Mouse (Mus musculus) MEL (cell line): ENCODE results near the gene Farsa. TPM values are rescaled to one million over a fixed set of nuclear protein-coding genes. Genes with fewer than 3 reads are reported as not detected.
A peak's percentile ranks its signal among the peaks of the same experiment; 100 is the strongest.

ENCODE experiments used
- DNase-seq: peaks from one replicate; pipeline ENCODE4 v3.0.0; 2011; ENCODE audit warnings: low read depth, low spot score
- H3K27ac ChIP-seq: 2 replicates; pipeline ENCODE4 v1.5.1; 2012; ENCODE audit warnings: low read depth, mild to moderate bottlenecking, control low read depth, low read length, moderate library complexity; ENCODE audit not compliant: control insufficient read depth
- H3K27me3 ChIP-seq, 2 experiments: fragments of 150-350 bp in 1 of 2; sonication (generic) in 1 of 2; 2 replicates each; pipeline ENCODE4 v1.6.1; 2012; ENCODE audit warnings: low read length in 2 of 2, mild to moderate bottlenecking in 2 of 2, improper control_type of control experiment in 1 of 2, moderate library complexity in 1 of 2; ENCODE audit not compliant: insufficient read depth in 2 of 2, control insufficient read depth in 1 of 2
- H3K36me3 ChIP-seq, 2 experiments: 2 replicates each; pipeline ENCODE4 v1.6.1; 2012 to 2014; ENCODE audit warnings: low read length in 2 of 2, improper control_type of control experiment in 1 of 2, inconsistent platforms in 1 of 2, mild to moderate bottlenecking in 1 of 2; ENCODE audit not compliant: insufficient read depth in 2 of 2, control insufficient read depth in 1 of 2
- H3K4me1 ChIP-seq, 2 experiments: fragments of 150-350 bp in 1 of 2; sonication (generic) in 1 of 2; 2 replicates each; pipeline ENCODE4 v1.6.1; 2012; ENCODE audit warnings: low read length in 2 of 2, improper control_type of control experiment in 1 of 2, mild to moderate bottlenecking in 1 of 2; ENCODE audit not compliant: insufficient read depth in 2 of 2, control insufficient read depth in 1 of 2
- H3K4me3 ChIP-seq, 2 experiments: fragments of 150-350 bp in 1 of 2; sonication (generic) in 1 of 2; 2 replicates each; pipeline ENCODE4 v1.5.1; 2012; ENCODE audit warnings: low read depth in 2 of 2, low read length in 2 of 2, mild to moderate bottlenecking in 2 of 2, moderate library complexity in 2 of 2, control low read depth in 1 of 2, improper control_type of control experiment in 1 of 2; ENCODE audit not compliant: control insufficient read depth in 1 of 2, insufficient read depth in 1 of 2
- H3K79me2 ChIP-seq: 2 replicates; pipeline ENCODE4 v1.6.1; 2012; ENCODE audit warnings: mild to moderate bottlenecking, low read length, moderate library complexity; ENCODE audit not compliant: control insufficient read depth, poor library complexity, insufficient read depth
- H3K9ac ChIP-seq: 2 replicates; pipeline ENCODE4 v1.6.1; 2012; ENCODE audit warnings: low read depth, mild to moderate bottlenecking, control low read depth, low read length, moderate library complexity; ENCODE audit not compliant: control insufficient read depth, poor library complexity, severe bottlenecking
- H3K9me3 ChIP-seq: fragments of 150-350 bp; sonication (generic); replicated peaks from 2 replicates; pipeline ENCODE4 v1.6.1; 2012; ENCODE audit warnings: mild to moderate bottlenecking, low read length, improper control_type of control experiment, moderate library complexity; ENCODE audit not compliant: insufficient read depth
- BHLHE40 ChIP-seq: IDR thresholded peaks from 2 replicates; pipeline ENCODE4 v1.6.1; 2012; ENCODE audit warnings: low read depth, mild to moderate bottlenecking, inconsistent platforms, low read length, improper control_type of control experiment, borderline replicate concordance
- CHD1 ChIP-seq: IDR thresholded peaks from 2 replicates; pipeline ENCODE4 v1.6.1; 2012; ENCODE audit warnings: low read depth, mild to moderate bottlenecking, inconsistent platforms, low read length, improper control_type of control experiment
- CHD2 ChIP-seq: IDR thresholded peaks from 2 replicates; pipeline ENCODE4 v1.6.1; 2011; ENCODE audit warnings: low read length, improper control_type of control experiment
- CTCF ChIP-seq, 3 experiments: IDR thresholded peaks in 2 of 3; conservative IDR thresholded peaks in 1 of 3; 2 replicates each; pipeline ENCODE4 v1.5.1; 2011 to 2012; ENCODE audit warnings: low read length in 3 of 3, low read depth in 2 of 3, mild to moderate bottlenecking in 2 of 3, improper control_type of control experiment in 1 of 3, inconsistent platforms in 1 of 3, mixed read lengths in 1 of 3, moderate library complexity in 1 of 3; ENCODE audit not compliant: control insufficient read depth in 1 of 3, insufficient read depth in 1 of 3, poor library complexity in 1 of 3, severe bottlenecking in 1 of 3
- ELF1 ChIP-seq: IDR thresholded peaks from 2 replicates; pipeline ENCODE4 v1.6.1; 2014; ENCODE audit warnings: low read depth, mild to moderate bottlenecking, inconsistent platforms, low read length, improper control_type of control experiment, moderate library complexity
- EP300 ChIP-seq, 2 experiments: IDR thresholded peaks; 2 replicates each; pipeline ENCODE4 v1.6.1; 2011; ENCODE audit warnings: improper control_type of control experiment in 2 of 2, low read length in 2 of 2, low read depth in 1 of 2, mild to moderate bottlenecking in 1 of 2
- GABPA ChIP-seq: IDR thresholded peaks from 2 replicates; pipeline ENCODE4 v1.6.1; 2012; ENCODE audit warnings: low read depth, mild to moderate bottlenecking, inconsistent platforms, low read length, improper control_type of control experiment, moderate library complexity
- GATA1 ChIP-seq: IDR thresholded peaks from 2 replicates; pipeline ENCODE4 v1.6.1; 2011; ENCODE audit warnings: low read depth, low read length, improper control_type of control experiment
- HCFC1 ChIP-seq: IDR thresholded peaks from 2 replicates; pipeline ENCODE4 v1.6.1; 2012; ENCODE audit warnings: low read depth, mild to moderate bottlenecking, inconsistent platforms, low read length, improper control_type of control experiment, moderate library complexity
- JUND ChIP-seq: IDR thresholded peaks from 2 replicates; pipeline ENCODE4 v1.6.1; 2011; ENCODE audit warnings: low read depth, mild to moderate bottlenecking, improper control_type of control experiment, low read length
- KAT2A ChIP-seq: conservative IDR thresholded peaks from 2 replicates; pipeline ENCODE4 v1.6.1; 2012; ENCODE audit warnings: low read depth, low read length, improper control_type of control experiment, inconsistent platforms
- MYB ChIP-seq: IDR thresholded peaks from 2 replicates; pipeline ENCODE4 v1.6.1; 2011; ENCODE audit warnings: mild to moderate bottlenecking, low read depth, low read length, improper control_type of control experiment
- NELFE ChIP-seq: IDR thresholded peaks from 2 replicates; pipeline ENCODE4 v1.6.1; 2011; ENCODE audit warnings: low read depth, low read length, improper control_type of control experiment
- POLR2A ChIP-seq, 2 experiments: IDR thresholded peaks; 2 replicates each; pipeline ENCODE4 v1.6.1; 2011 to 2012; ENCODE audit warnings: low read length in 2 of 2, mild to moderate bottlenecking in 2 of 2, control low read depth in 1 of 2, improper control_type of control experiment in 1 of 2, low read depth in 1 of 2, moderate library complexity in 1 of 2; ENCODE audit not compliant: control insufficient read depth in 1 of 2, insufficient read depth in 1 of 2, poor library complexity in 1 of 2
- POLR2AphosphoS2 ChIP-seq: IDR thresholded peaks from 2 replicates; pipeline ENCODE4 v1.6.1; 2011; ENCODE audit warnings: low read length, improper control_type of control experiment
- POLR2AphosphoS5 ChIP-seq: IDR thresholded peaks from 2 replicates; pipeline ENCODE4 v1.6.1; 2012; ENCODE audit warnings: low read depth, borderline replicate concordance, mild to moderate bottlenecking, inconsistent platforms, low read length, moderate library complexity, mixed read lengths
- RAD21 ChIP-seq: IDR thresholded peaks from 2 replicates; pipeline ENCODE4 v1.6.1; 2011; ENCODE audit warnings: mild to moderate bottlenecking, low read depth, low read length, improper control_type of control experiment
- RCOR1 ChIP-seq: IDR thresholded peaks from 2 replicates; pipeline ENCODE4 v1.6.1; 2012; ENCODE audit warnings: low read depth, mild to moderate bottlenecking, inconsistent platforms, low read length, improper control_type of control experiment
- SIN3A ChIP-seq: IDR thresholded peaks from 2 replicates; pipeline ENCODE4 v1.6.1; 2012; ENCODE audit warnings: low read length, improper control_type of control experiment, inconsistent platforms
- SMC3 ChIP-seq: IDR thresholded peaks from 2 replicates; pipeline ENCODE4 v1.6.1; 2011; ENCODE audit warnings: low read depth, low read length, improper control_type of control experiment
- TAL1 ChIP-seq: IDR thresholded peaks from 2 replicates; pipeline ENCODE4 v1.6.1; 2012; ENCODE audit warnings: mild to moderate bottlenecking, inconsistent platforms, low read length, moderate library complexity, mixed read lengths
- TBP ChIP-seq: IDR thresholded peaks from 2 replicates; pipeline ENCODE4 v1.8.0; 2011; ENCODE audit warnings: low read depth, low read length, improper control_type of control experiment
- TCF12 ChIP-seq: IDR thresholded peaks from 2 replicates; pipeline ENCODE4 v1.6.1; 2014; ENCODE audit warnings: low read depth, mild to moderate bottlenecking, inconsistent platforms, low read length, improper control_type of control experiment, moderate library complexity
- UBTF ChIP-seq: IDR thresholded peaks from 2 replicates; pipeline ENCODE4 v1.6.1; 2012; ENCODE audit warnings: low read depth, mild to moderate bottlenecking, inconsistent platforms, low read length, improper control_type of control experiment, moderate library complexity, borderline replicate concordance; ENCODE audit not compliant: insufficient read depth
- USF1 ChIP-seq: IDR thresholded peaks from 2 replicates; pipeline ENCODE4 v1.6.1; 2014; ENCODE audit warnings: low read depth, mild to moderate bottlenecking, inconsistent platforms, low read length, improper control_type of control experiment, moderate library complexity
- USF2 ChIP-seq, 2 experiments: IDR thresholded peaks; 2 replicates each; pipeline ENCODE4 v1.6.1; 2011 to 2012; ENCODE audit warnings: improper control_type of control experiment in 2 of 2, low read length in 2 of 2, borderline replicate concordance in 1 of 2, inconsistent platforms in 1 of 2, low read depth in 1 of 2, mild to moderate bottlenecking in 1 of 2; ENCODE audit not compliant: insufficient read depth in 1 of 2
- ZC3H11A ChIP-seq: IDR thresholded peaks from 2 replicates; pipeline ENCODE4 v1.6.1; 2012; ENCODE audit warnings: low read depth, mild to moderate bottlenecking, inconsistent platforms, low read length, improper control_type of control experiment
- ZKSCAN1 ChIP-seq: IDR thresholded peaks from 2 replicates; pipeline ENCODE4 v1.6.1; 2012; ENCODE audit warnings: low read depth, mild to moderate bottlenecking, inconsistent platforms, low read length, improper control_type of control experiment, moderate library complexity
- ZMIZ1 ChIP-seq: IDR thresholded peaks from 2 replicates; pipeline ENCODE4 v1.6.1; 2012; ENCODE audit warnings: low read depth, mild to moderate bottlenecking, inconsistent platforms, low read length, improper control_type of control experiment, moderate library complexity
- ZNF384 ChIP-seq: IDR thresholded peaks from 2 replicates; pipeline ENCODE4 v1.6.1; 2012; ENCODE audit warnings: low read depth, mild to moderate bottlenecking, inconsistent platforms, low read length, improper control_type of control experiment
- polyA plus RNA-seq, 2 experiments: library from polyadenylated mRNA; stranded (reverse) in 1 of 2; unstranded in 1 of 2; fragments of >175 nt in 1 of 2; fragments of >200 nt in 1 of 2; gene quantifications; 2 replicates each; pipeline versions ENCODE4 v1.2.1 to v1.2.4; 2012; ENCODE audit warnings: low replicate concordance in 2 of 2, low read depth in 1 of 2; ENCODE audit not compliant: insufficient read length in 2 of 2, insufficient read depth in 1 of 2, missing spikeins in 1 of 2
- total RNA-seq: library from RNA; depleted of rRNA; stranded (reverse); fragments of 300-350 nt; gene quantifications from 2 replicates; pipeline ENCODE4 v1.2.3, GENCODE M21; 2012

Farsa gene
- total and polyA plus RNA-seq, 3 experiments = 152 to 295 (median 245) TPM

DNA sequence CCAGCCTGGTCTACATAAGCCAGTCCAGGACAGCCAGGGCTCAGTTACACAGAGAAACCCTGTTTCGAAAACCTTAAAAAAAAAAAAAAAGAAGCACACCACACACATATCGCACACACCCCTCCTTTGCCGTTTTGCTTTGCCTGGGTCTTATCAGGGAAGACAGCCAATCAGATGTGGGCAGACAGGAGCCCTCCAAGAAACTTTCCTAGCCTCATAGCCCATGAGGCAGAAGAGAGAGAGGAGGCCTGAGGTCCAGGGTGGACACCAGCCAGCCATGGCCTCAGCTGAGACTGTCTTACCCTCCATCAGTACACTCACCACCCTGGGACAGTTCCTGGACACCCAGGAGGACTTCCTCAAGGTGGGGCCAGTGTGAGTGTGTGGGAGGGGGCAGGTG lies 45.0 kb downstream of the Farsa start, which contains the start of gene Klf1 (continued):
- TF ChIP-seq CHD1 (peak; percentile 94; the same call in 1 of the 2 replicates), TAL1 (peak; percentile 67), BHLHE40 (peak; percentile 60), NELFE (peak; percentile 99), MYB (peak; percentile 73)

GRCm38 (mm10) chr8:84902367-84902919 lies 45.7 kb downstream of the Farsa start:
- no peak for TF ChIP-seq KAT2A
- TF ChIP-seq ZMIZ1 = no peak; the same call in 1 of the 2 replicates
- no peak for TF ChIP-seq ZKSCAN1
- no peak for TF ChIP-seq RCOR1
- TF ChIP-seq TAL1 = peak; percentile 63
- TF ChIP-seq USF1 = no peak
- no peak for TF ChIP-seq USF2 (IDR thresholded peaks at IDR 0.05; ENCODE audit: borderline replicate concordance in 1 of 2, insufficient read depth in 1 of 2, low read depth in 1 of 2, low read length in 2 of 2)
- TF ChIP-seq GATA1 = no peak
- no peak for TF ChIP-seq CHD2
- TF ChIP-seq ZC3H11A = no peak
- no peak for TF ChIP-seq RAD21
- TF ChIP-seq SIN3A = no peak
- TF ChIP-seq POLR2AphosphoS5 = no peak
- no peak for TF ChIP-seq UBTF
- TF ChIP-seq TBP = peak; percentile 27; the same call in 1 of the 2 replicates
- 0 out of 4 replicates have a peak, but pooled peaks of 1 of the 2 experiments have one; percentile 37 for TF ChIP-seq EP300 (IDR thresholded peaks at IDR 0.05; ENCODE audit: low read depth in 1 of 2, low read length in 2 of 2)
- no peak for TF ChIP-seq JUND
- no peak for TF ChIP-seq POLR2A (IDR thresholded peaks at IDR 0.05; ENCODE audit: control insufficient read depth in 1 of 2, insufficient read depth in 1 of 2, low read depth in 1 of 2, low read length in 2 of 2, poor library complexity in 1 of 2)
- no peak for TF ChIP-seq ELF1
- TF ChIP-seq CTCF (IDR thresholded peaks at IDR 0.05 in 2 of 3, conservative IDR thresholded peaks at IDR 0.05 in 1 of 3; ENCODE audit: control insufficient read depth in 1 of 3, insufficient read depth in 1 of 3, low read depth in 2 of 3, low read length in 3 of 3, poor library complexity in 1 of 3, severe bottlenecking in 1 of 3) = no peak
- no peak for TF ChIP-seq NELFE
- TF ChIP-seq BHLHE40 = 0 out of 2 replicates have a peak, but pooled peaks have one; percentile 8
- TF ChIP-seq ZNF384 = no peak
- TF ChIP-seq TCF12 = no peak
- TF ChIP-seq POLR2AphosphoS2 = no peak; the same call in 1 of the 2 replicates
- no peak for TF ChIP-seq GABPA
- no peak for TF ChIP-seq HCFC1
- TF ChIP-seq SMC3 = no peak
- peak overlapping the region; percentile 86 to 91 for H3K4me3 ChIP-seq
- no peaks in the 10 kb centered on the region for H3K27me3 ChIP-seq
- H3K9me3 ChIP-seq = no peaks in the 10 kb centered on the region
- peak overlapping the region; percentile 97 for H3K27ac ChIP-seq
- peaks cover 11 to 32% of the 10 kb centered on the region in 2 experiments for H3K4me1 ChIP-seq
- peaks cover 9 to 23% of the 10 kb centered on the region in 2 experiments; a peak in 3 of 4 replicates for H3K36me3 ChIP-seq
- peaks cover 27% of the 10 kb centered on the region for H3K79me2 ChIP-seq
- peak; percentile 68 for DNase-seq
- peak overlapping the region; percentile 97 for H3K9ac ChIP-seq
